Mouse (Mus musculus) gastrocnemius, postnatal 14 days (tissue): ENCODE data around the gene Ctnna3. TPM values are rescaled to one million over a fixed set of nuclear protein-coding genes. Genes with fewer than 3 reads are reported as not detected.
"Not testable (repeated sequence)": the region's sequence is repeated elsewhere in the genome, so short reads cannot be mapped to it uniquely, and the experiment has no call there.

Experiments
- DNase-seq: peaks from one replicate; pipeline ENCODE4 v3.0.0; 2021; ENCODE audit warnings: mixed read lengths
- intact Hi-C: fragments of 180-260 bp; cut with DNase I; formaldehyde crosslinking; loops from one replicate; pipeline ENCODE4 v1.15.1; 2025; ENCODE audit warnings: low total_unique reads
- total RNA-seq, 2 experiments: library from RNA; stranded (reverse); gene quantifications; 2 replicates each; pipeline ENCODE4 v1.2.3; 2021

Ctnna3 gene
- total RNA-seq, 2 experiments from 2014 or later, result 19.1 to 20.2 TPM

DNA sequence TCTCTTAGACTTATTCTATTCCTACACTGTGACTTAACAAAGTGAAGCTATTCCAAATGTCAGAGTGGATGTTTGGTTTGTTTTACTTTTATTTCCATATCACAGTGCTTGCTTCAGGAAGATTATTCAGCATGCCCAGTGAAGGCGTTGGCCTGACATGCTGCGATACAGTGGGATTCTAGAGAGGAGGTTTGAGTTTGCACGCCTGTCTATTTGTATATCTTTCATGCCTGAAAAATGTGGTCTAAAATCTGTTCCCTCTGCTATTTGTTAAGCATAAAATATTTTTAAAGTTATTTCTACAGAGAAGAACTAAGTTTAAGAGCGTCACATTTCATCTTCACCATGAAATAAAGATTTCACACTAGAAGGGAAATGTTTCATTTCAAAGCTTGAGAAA, 813.5 kb downstream of the Ctnna3 start:
- DNase-seq, result no peak
- intact Hi-C loops, result no loop called here

DNA sequence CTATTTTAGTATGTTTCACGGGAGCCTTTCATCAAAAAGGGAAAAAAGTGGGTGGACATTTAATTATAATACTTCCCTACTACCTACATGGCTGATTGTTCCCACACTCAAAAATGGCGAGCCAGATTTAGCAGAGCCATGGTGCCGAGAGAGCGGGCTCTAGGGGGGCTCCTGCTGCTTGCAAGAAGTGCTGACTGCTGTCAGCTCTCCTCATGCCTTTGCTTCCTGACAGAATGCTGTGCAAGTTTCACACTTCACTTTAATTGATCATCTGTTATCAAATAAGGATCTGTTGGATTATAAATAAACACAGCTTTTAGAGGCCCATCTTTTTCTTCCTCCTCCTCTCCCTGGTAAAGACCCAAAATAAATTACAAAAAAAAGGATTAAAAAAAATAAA, 838.3 kb downstream of the Ctnna3 start:
- intact Hi-C loops, result no loop called here
- DNase-seq, result no peak

GRCm38 (mm10) chr10:64275143-64275542, 845.2 kb downstream of the Ctnna3 start:
- intact Hi-C loops, result loop anchor here (10.0 kb wide), 1 partner anchor 190 kb away; no protein-coding TSS in a partner anchor
- no peak for DNase-seq

GRCm38 (mm10) chr10:64278836-64279235, 848.9 kb downstream of the Ctnna3 start:
- intact Hi-C loops, result loop anchor here (10.0 kb wide), 1 partner anchor 194 kb away; no protein-coding TSS in a partner anchor
- DNase-seq, result no peak

GRCm38 (mm10) chr10:64305802-64306201, 875.9 kb downstream of the Ctnna3 start:
- DNase-seq, result no peak
- intact Hi-C loops, result no loop called here

DNA sequence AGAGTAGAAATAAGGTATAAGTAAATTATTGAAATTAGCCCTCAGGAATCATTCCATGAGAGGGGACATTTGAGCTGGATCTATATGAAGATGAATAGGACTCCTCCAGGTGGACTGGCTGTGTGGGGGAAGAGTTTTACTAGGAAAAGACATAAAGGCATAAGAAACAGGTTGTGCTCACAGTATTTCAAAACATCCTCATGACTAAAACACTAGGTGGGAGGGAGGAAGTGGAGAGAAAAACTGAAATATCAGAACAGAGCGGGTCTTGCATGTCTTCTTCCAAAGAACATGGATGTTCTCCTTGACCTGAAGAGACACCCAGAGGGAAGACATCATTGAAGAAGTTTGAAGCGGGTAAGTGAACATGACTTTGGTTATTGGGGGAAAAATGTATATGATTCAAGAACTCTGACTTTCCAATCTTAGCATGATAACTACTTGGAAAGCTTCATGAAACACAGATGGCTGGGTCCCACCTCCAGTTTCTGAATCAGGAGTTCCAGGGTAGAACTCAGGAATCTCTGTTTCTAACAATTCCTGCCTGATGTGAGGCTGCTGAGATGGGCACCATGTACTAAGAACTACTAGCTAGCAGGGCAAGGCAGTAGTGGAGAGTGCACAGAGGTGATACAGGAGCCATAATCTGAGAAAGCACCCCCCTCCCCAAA, 881.9 kb downstream of the Ctnna3 start:
- no peak for DNase-seq
- intact Hi-C loops, result no loop called here

GRCm38 (mm10) chr10:64320332-64320731, 890.4 kb downstream of the Ctnna3 start:
- no peak for DNase-seq
- intact Hi-C loops, result no loop called here

GRCm38 (mm10) chr10:64342702-64343379, 912.9 kb downstream of the Ctnna3 start:
- intact Hi-C loops, result no loop called here
- DNase-seq, result no peak

GRCm38 (mm10) chr10:64373288-64373687, 943.4 kb downstream of the Ctnna3 start:
- no peak for DNase-seq
- intact Hi-C loops, result no loop called here

DNA sequence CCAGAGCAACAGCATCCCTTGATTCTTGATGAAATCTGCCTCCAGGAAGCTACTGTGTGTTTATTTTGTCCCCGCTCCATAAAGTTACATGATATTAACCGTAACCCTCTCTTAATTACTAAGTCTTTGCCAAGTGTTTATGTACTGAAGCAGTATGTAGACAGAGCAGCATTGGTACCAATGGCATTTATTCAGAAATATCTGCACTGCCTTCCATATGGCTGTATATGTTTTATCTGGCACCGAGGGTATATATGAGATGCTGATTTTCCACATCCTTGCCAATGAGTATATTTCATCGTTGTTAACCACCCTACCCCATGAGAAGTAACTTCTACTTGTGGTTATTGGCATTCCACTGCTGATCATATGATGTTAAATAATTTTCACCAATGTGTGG, 947.9 kb downstream of the Ctnna3 start:
- intact Hi-C loops, result no loop called here
- no peak for DNase-seq

DNA sequence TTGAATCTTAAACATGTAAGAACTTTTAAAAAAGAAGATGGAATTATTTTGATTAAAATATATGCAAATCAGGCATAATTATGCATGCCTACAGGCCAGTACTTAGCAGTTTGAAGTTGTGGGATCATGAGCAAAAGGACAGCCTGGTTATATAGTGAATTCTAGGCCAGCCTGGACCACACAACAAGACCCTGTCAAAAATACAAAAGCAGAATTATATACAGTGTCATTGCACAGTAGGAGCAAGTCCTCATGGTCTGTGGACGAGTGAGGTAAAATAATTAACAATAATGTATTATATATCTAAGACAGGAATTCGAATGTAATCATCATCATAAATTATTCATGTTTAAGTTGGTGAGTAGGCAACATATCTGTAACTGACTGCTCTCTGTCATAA, 966.7 kb downstream of the Ctnna3 start:
- DNase-seq, result no peak
- intact Hi-C loops, result no loop called here

- intact Hi-C loops, DNase-seq: not testable (repeated sequence)
Observed at GRCm38 (mm10) chr10:64418396-64418795, 988.5 kb downstream of the Ctnna3 start.

DNA sequence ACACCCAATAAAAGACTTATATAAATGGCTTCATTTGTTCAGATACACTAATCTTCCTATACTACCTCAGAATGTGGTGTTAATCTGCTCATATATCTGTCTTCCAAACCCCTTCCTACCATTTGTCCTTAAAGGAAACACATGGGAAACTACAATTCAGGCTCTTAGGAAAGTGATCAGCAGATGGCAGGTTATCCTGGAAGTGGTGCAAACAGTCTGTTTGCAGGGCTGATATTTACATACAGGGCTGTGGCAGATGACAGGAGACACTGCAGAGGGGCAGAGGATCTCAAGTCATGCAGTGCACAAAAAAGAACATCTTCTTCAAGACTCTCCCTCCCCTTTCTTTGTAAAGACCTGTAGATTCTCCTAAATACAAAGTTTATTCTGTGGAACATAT, 1008.8 kb downstream of the Ctnna3 start:
- intact Hi-C loops, result no loop called here

DNA sequence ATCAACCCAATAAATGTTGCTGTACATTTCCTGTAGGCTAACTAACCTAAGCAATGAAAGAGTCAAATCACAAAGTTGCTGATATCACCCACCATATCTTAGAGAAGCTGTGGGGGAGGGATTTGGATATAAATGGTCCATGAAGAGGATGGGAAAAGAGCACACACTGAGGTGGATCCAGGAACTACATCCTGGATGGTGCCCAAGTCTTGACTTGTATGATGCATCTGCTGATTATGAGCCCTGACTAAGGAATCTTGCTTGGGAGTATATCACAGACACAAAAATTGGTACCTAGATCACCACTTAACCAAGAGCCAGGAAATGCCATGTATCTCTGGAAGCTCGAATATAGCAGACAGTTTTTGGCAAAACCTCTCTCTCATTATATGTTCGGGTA, 1018.7 kb downstream of the Ctnna3 start:
- intact Hi-C loops, result no loop called here
- no peak for DNase-seq

More for the DNA sequence above, 1008.8 kb downstream of the Ctnna3 start:
- no peak for DNase-seq

DNA sequence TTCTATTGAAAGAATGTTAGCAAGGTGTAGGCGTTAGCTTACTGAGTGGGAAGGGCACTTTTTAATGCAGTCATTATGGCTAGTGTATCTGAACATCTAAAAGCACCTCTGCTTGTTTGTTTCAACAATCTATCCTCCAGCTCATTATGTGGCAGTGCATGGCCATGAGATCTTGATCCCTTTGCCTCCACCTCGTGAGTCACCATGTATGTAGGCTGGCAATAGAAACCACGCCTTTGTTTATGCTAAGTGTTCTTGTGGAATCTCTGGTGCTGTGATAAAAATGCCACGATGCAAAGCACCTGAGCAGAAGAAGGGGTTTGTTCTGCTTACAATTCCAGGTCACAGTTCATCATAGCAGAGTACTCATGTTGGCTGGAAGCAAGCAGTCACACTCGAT, 1053.4 kb downstream of the Ctnna3 start:
- intact Hi-C loops, result no loop called here
- DNase-seq, result no peak

DNA sequence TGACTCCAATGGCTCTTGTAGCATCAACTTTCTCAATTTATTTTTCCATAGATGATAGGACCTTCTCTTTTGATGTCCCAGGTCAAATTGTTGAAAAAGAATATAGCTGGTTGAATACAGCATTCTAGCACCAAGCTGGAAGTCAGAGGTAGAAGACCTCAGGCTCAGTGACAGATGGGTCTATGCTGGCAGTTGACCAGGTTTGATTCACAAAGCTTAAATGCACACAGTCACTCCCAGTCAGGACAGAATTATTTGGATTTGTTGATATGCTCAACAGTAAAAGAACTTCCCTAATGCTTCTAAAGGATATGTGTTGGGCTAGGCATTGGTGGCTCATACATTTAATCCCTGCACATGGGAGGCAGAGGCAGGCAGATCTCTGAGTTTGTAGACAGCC, 1059.6 kb downstream of the Ctnna3 start:
- DNase-seq, result no peak
- intact Hi-C loops, result no loop called here

GRCm38 (mm10) chr10:64543647-64544046, 1113.7 kb downstream of the Ctnna3 start:
- intact Hi-C loops, result no loop called here
- DNase-seq, result no peak

DNA sequence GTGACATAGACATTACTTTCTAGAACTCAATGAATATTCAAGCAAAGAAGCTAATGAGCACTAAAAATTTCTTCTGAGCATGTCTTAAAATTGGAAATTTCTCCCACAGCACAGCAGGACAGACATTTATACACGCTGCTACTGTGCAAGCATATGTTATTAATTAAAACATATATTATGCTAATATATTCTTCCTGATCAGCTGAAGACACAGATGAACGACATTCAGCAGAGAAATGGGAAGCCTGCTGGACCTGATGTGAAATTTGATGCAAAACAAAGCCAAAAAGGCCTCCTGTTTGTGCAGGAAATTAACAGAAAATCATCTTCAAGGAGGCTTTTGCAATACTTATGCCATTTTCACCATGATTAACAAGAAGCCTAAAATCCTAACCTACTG, 1114.5 kb downstream of the Ctnna3 start:
- no peak for DNase-seq
- intact Hi-C loops, result no loop called here

GRCm38 (mm10) chr10:64571311-64571710, 1141.4 kb downstream of the Ctnna3 start:
- no peak for DNase-seq
- intact Hi-C loops, result no loop called here

GRCm38 (mm10) chr10:64588116-64588515, 1158.2 kb downstream of the Ctnna3 start:
- no peak for DNase-seq
- intact Hi-C loops, result no loop called here

DNA sequence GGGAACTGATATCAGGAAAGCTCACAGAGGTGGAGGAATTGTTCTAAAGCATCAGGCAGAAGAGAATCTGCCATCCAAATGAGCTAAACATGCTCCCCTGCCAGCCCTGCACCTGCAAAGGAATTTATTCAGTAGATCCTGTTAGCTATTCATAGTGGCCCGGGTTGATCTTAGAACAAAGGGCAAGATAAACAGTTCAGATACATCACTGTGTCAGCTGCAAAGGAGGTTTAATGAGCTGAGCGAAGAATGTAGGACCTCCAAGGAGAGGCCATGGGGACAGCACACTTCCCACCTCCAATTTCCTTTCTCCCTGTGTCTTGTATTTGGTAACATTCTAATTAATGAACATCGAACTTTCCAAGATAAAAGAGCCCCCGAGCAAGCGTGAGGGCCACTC, 1206.9 kb downstream of the Ctnna3 start:
- intact Hi-C loops, result no loop called here
- DNase-seq, result no peak
